Mouse (Mus musculus): ENCODE data around the gene Erc2. TPM values are rescaled to one million over a fixed set of nuclear protein-coding genes. Genes with fewer than 3 reads are reported as not detected.

Erc2 gene
- polyA plus RNA-seq, 1 experiment from 2014 or later, result 13.1 TPM

GRCm38 (mm10) chr14:27727541-27727940, 105.3 kb downstream of the Erc2 start:
- DNase-seq (ENCODE audit: low spot score) (no peak), ATAC-seq (ENCODE audit: insufficient read depth, low FRiP score, low TSS enrichment) (no peak)
- no peaks in the 10 kb centered on the region for H3K36me3 ChIP-seq (ENCODE audit: control insufficient read depth, insufficient read depth, low read length)
- H3K4me3 ChIP-seq (ENCODE audit: low read depth, low read length), result no peak overlapping the region
- H3K9me3 ChIP-seq (ENCODE audit: control insufficient read depth, low read length), result no peaks in the 10 kb centered on the region
- H3K4me1 ChIP-seq (ENCODE audit: control insufficient read depth, insufficient read depth, low read length), result peaks cover 7% of the 10 kb centered on the region
- WGBS, result 88% methylated on average over 8 of the region's 8 CpGs
- no peaks in the 10 kb centered on the region for H3K27me3 ChIP-seq (ENCODE audit: control insufficient read depth, insufficient read depth, low read length)
- no peak overlapping the region for H3K9ac ChIP-seq (ENCODE audit: low read length)
- H3K27ac ChIP-seq (ENCODE audit: low read depth, low read length), result no peak overlapping the region
- no peak overlapping the region for H3K4me2 ChIP-seq (ENCODE audit: low read depth)

GRCm38 (mm10) chr14:27731086-27731485, 108.9 kb downstream of the Erc2 start:
- Histone ChIP-seq H3K27me3 (ENCODE audit: control insufficient read depth, insufficient read depth, low read length) (no peaks in the 10 kb centered on the region), H3K9ac (ENCODE audit: low read length) (no peak overlapping the region), H3K4me1 (ENCODE audit: control insufficient read depth, insufficient read depth, low read length) (peaks cover 7% of the 10 kb centered on the region), H3K27ac (ENCODE audit: low read depth, low read length) (no peak overlapping the region), H3K4me3 (ENCODE audit: low read depth, low read length) (no peak overlapping the region), H3K9me3 (ENCODE audit: control insufficient read depth, low read length) (no peaks in the 10 kb centered on the region), H3K4me2 (ENCODE audit: low read depth) (no peak overlapping the region), H3K36me3 (ENCODE audit: control insufficient read depth, insufficient read depth, low read length) (no peaks in the 10 kb centered on the region)
- no peak for DNase-seq (ENCODE audit: low spot score)
- 19% methylated on average over 4 of the region's 4 CpGs for WGBS
- no peak for ATAC-seq (ENCODE audit: insufficient read depth, low FRiP score, low TSS enrichment)

GRCm38 (mm10) chr14:27739436-27739835, 117.2 kb downstream of the Erc2 start:
- Histone ChIP-seq H3K9ac (ENCODE audit: low read length) (no peak overlapping the region), H3K4me1 (ENCODE audit: control insufficient read depth, insufficient read depth, low read length) (0 out of 2 replicates have a peak, but pooled peaks cover 3% of the 10 kb centered on the region), H3K27me3 (ENCODE audit: control insufficient read depth, insufficient read depth, low read length) (no peaks in the 10 kb centered on the region), H3K4me2 (ENCODE audit: low read depth) (no peak overlapping the region), H3K4me3 (ENCODE audit: low read depth, low read length) (no peak overlapping the region), H3K36me3 (ENCODE audit: control insufficient read depth, insufficient read depth, low read length) (no peaks in the 10 kb centered on the region), H3K27ac (ENCODE audit: low read depth, low read length) (no peak overlapping the region), H3K9me3 (ENCODE audit: control insufficient read depth, low read length) (no peaks in the 10 kb centered on the region)
- DNase-seq (ENCODE audit: low spot score), result no peak
- WGBS, result 43% methylated on average over 1 of the region's 1 CpGs
- no peak for ATAC-seq (ENCODE audit: insufficient read depth, low FRiP score, low TSS enrichment)

- Histone ChIP-seq H3K9ac (ENCODE audit: low read length) (no peak overlapping the region), H3K36me3 (ENCODE audit: control insufficient read depth, insufficient read depth, low read length) (no peaks in the 10 kb centered on the region), H3K27me3 (ENCODE audit: control insufficient read depth, insufficient read depth, low read length) (no peaks in the 10 kb centered on the region), H3K9me3 (ENCODE audit: control insufficient read depth, low read length) (no peaks in the 10 kb centered on the region), H3K4me3 (ENCODE audit: low read depth, low read length) (no peak overlapping the region), H3K27ac (ENCODE audit: low read depth, low read length) (no peak overlapping the region), H3K4me1 (ENCODE audit: control insufficient read depth, insufficient read depth, low read length) (0 out of 2 replicates have a peak, but pooled peaks cover 3% of the 10 kb centered on the region), H3K4me2 (ENCODE audit: low read depth) (no peak overlapping the region)
- peak; percentile 76 for DNase-seq (ENCODE audit: low spot score)
- no peak for ATAC-seq (ENCODE audit: insufficient read depth, low FRiP score, low TSS enrichment)
- WGBS, result 31% methylated on average over 3 of the region's 3 CpGs
Observed at GRCm38 (mm10) chr14:27741248-27741916, 119.2 kb downstream of the Erc2 start.

- no peak for ATAC-seq (ENCODE audit: insufficient read depth, low FRiP score, low TSS enrichment)
- WGBS, result 92% methylated on average over 1 of the region's 1 CpGs
Observed at GRCm38 (mm10) chr14:27754340-27754739, 132.1 kb downstream of the Erc2 start.

GRCm38 (mm10) chr14:27756901-27757300, 134.7 kb downstream of the Erc2 start:
- Histone ChIP-seq H3K9ac (ENCODE audit: low read length) (no peak overlapping the region), H3K9me3 (ENCODE audit: control insufficient read depth, low read length) (no peaks in the 10 kb centered on the region), H3K27me3 (ENCODE audit: control insufficient read depth, insufficient read depth, low read length) (no peaks in the 10 kb centered on the region), H3K36me3 (ENCODE audit: control insufficient read depth, insufficient read depth, low read length) (no peaks in the 10 kb centered on the region), H3K4me2 (ENCODE audit: low read depth) (no peak overlapping the region), H3K4me3 (ENCODE audit: low read depth, low read length) (no peak overlapping the region), H3K27ac (ENCODE audit: low read depth, low read length) (no peak overlapping the region), H3K4me1 (ENCODE audit: control insufficient read depth, insufficient read depth, low read length) (no peaks in the 10 kb centered on the region)
- DNase-seq (ENCODE audit: low spot score) (no peak), ATAC-seq (ENCODE audit: insufficient read depth, low FRiP score, low TSS enrichment) (no peak)
- 97% methylated on average over 5 of the region's 5 CpGs for WGBS

More at GRCm38 (mm10) chr14:27754340-27754739, 132.1 kb downstream of the Erc2 start:
- H3K9ac ChIP-seq (ENCODE audit: low read length), result no peak overlapping the region
- no peak overlapping the region for H3K4me2 ChIP-seq (ENCODE audit: low read depth)
- H3K9me3 ChIP-seq (ENCODE audit: control insufficient read depth, low read length), result no peaks in the 10 kb centered on the region
- no peak overlapping the region for H3K4me3 ChIP-seq (ENCODE audit: low read depth, low read length)
- no peak for DNase-seq (ENCODE audit: low spot score)
- H3K36me3 ChIP-seq (ENCODE audit: control insufficient read depth, insufficient read depth, low read length), result no peaks in the 10 kb centered on the region
- no peaks in the 10 kb centered on the region for H3K4me1 ChIP-seq (ENCODE audit: control insufficient read depth, insufficient read depth, low read length)
- no peak overlapping the region for H3K27ac ChIP-seq (ENCODE audit: low read depth, low read length)
- H3K27me3 ChIP-seq (ENCODE audit: control insufficient read depth, insufficient read depth, low read length), result no peaks in the 10 kb centered on the region

- H3K27ac ChIP-seq (ENCODE audit: low read depth, low read length), result no peak overlapping the region
- DNase-seq (ENCODE audit: low spot score), result peak; percentile 17
- no peak for ATAC-seq (ENCODE audit: insufficient read depth, low FRiP score, low TSS enrichment)
- no peaks in the 10 kb centered on the region for H3K27me3 ChIP-seq (ENCODE audit: control insufficient read depth, insufficient read depth, low read length)
- no peaks in the 10 kb centered on the region for H3K9me3 ChIP-seq (ENCODE audit: control insufficient read depth, low read length)
- H3K4me2 ChIP-seq (ENCODE audit: low read depth), result no peak overlapping the region
- H3K9ac ChIP-seq (ENCODE audit: low read length), result no peak overlapping the region
- 93% methylated on average over 1 of the region's 1 CpGs for WGBS
- H3K4me3 ChIP-seq (ENCODE audit: low read depth, low read length), result no peak overlapping the region
- H3K36me3 ChIP-seq (ENCODE audit: control insufficient read depth, insufficient read depth, low read length), result no peaks in the 10 kb centered on the region
- H3K4me1 ChIP-seq (ENCODE audit: control insufficient read depth, insufficient read depth, low read length), result no peaks in the 10 kb centered on the region
Observed at GRCm38 (mm10) chr14:27758230-27758629, 136.0 kb downstream of the Erc2 start.

GRCm38 (mm10) chr14:27759069-27759628, 136.9 kb downstream of the Erc2 start:
- no peak for ATAC-seq (ENCODE audit: insufficient read depth, low FRiP score, low TSS enrichment)
- H3K27me3 ChIP-seq (ENCODE audit: control insufficient read depth, insufficient read depth, low read length), result no peaks in the 10 kb centered on the region
- no peaks in the 10 kb centered on the region for H3K9me3 ChIP-seq (ENCODE audit: control insufficient read depth, low read length)
- H3K4me1 ChIP-seq (ENCODE audit: control insufficient read depth, insufficient read depth, low read length), result no peaks in the 10 kb centered on the region
- no peak overlapping the region for H3K4me3 ChIP-seq (ENCODE audit: low read depth, low read length)
- 91% methylated on average over 6 of the region's 6 CpGs for WGBS
- H3K27ac ChIP-seq (ENCODE audit: low read depth, low read length), result no peak overlapping the region
- H3K4me2 ChIP-seq (ENCODE audit: low read depth), result no peak overlapping the region
- no peaks in the 10 kb centered on the region for H3K36me3 ChIP-seq (ENCODE audit: control insufficient read depth, insufficient read depth, low read length)
- H3K9ac ChIP-seq (ENCODE audit: low read length), result no peak overlapping the region
- no peak for DNase-seq (ENCODE audit: low spot score)

- H3K9ac ChIP-seq (ENCODE audit: low read length), result no peak overlapping the region
- WGBS, result 85% methylated on average over 9 of the region's 9 CpGs
- H3K27ac ChIP-seq (ENCODE audit: low read depth, low read length), result no peak overlapping the region
- no peak overlapping the region for H3K4me2 ChIP-seq (ENCODE audit: low read depth)
- DNase-seq (ENCODE audit: low spot score), result no peak
- no peaks in the 10 kb centered on the region for H3K9me3 ChIP-seq (ENCODE audit: control insufficient read depth, low read length)
- H3K4me1 ChIP-seq (ENCODE audit: control insufficient read depth, insufficient read depth, low read length), result no peaks in the 10 kb centered on the region
- H3K36me3 ChIP-seq (ENCODE audit: control insufficient read depth, insufficient read depth, low read length), result no peaks in the 10 kb centered on the region
- no peak for ATAC-seq (ENCODE audit: insufficient read depth, low FRiP score, low TSS enrichment)
- no peaks in the 10 kb centered on the region for H3K27me3 ChIP-seq (ENCODE audit: control insufficient read depth, insufficient read depth, low read length)
- H3K4me3 ChIP-seq (ENCODE audit: low read depth, low read length), result no peak overlapping the region
Observed at GRCm38 (mm10) chr14:27759982-27760381, 137.8 kb downstream of the Erc2 start.
